Mouse (Mus musculus) myocyte (in vitro differentiated cells): ENCODE measurements around the gene D6Ertd527e.

Experiments used
- CEBPB ChIP-seq: IDR thresholded peaks from 2 replicates; pipeline ENCODE4 v1.6.1; 2011; ENCODE audit warnings: mild to moderate bottlenecking, moderate library complexity; ENCODE audit not compliant: poor library complexity, insufficient read depth, severe bottlenecking
- E2F4 ChIP-seq: IDR thresholded peaks from one replicate; pipeline ENCODE4 v1.6.1; 2011; ENCODE audit warnings: mild to moderate bottlenecking, control low read depth, moderate library complexity; ENCODE audit not compliant: insufficient read depth
- MAX ChIP-seq: IDR thresholded peaks from one replicate; pipeline ENCODE4 v1.6.1; 2011; ENCODE audit warnings: low read depth, mild to moderate bottlenecking, control low read depth
- MYOD1 ChIP-seq, 3 experiments: IDR thresholded peaks; one replicate each; pipeline ENCODE4 v1.6.1; 2011; ENCODE audit warnings: control low read depth in 2 of 3, low read depth in 2 of 3, mild to moderate bottlenecking in 2 of 3, moderate library complexity in 1 of 3; ENCODE audit not compliant: insufficient read length in 2 of 3, control insufficient read depth in 1 of 3
- MYOG ChIP-seq, 3 experiments: IDR thresholded peaks; one replicate each; pipeline ENCODE4 v1.6.1; 2011; ENCODE audit warnings: control low read depth in 2 of 3, low read depth in 2 of 3, mild to moderate bottlenecking in 2 of 3; ENCODE audit not compliant: insufficient read length in 2 of 3, control insufficient read depth in 1 of 3, insufficient read depth in 1 of 3
- POLR2A ChIP-seq: IDR thresholded peaks from one replicate; pipeline ENCODE4 v1.6.1; 2011; ENCODE audit warnings: low read depth, mild to moderate bottlenecking, control low read depth, moderate library complexity; ENCODE audit not compliant: insufficient read length
- POLR2AphosphoS2 ChIP-seq: IDR thresholded peaks from one replicate; pipeline ENCODE4 v1.6.1; 2011; ENCODE audit warnings: low read depth, control low read depth; ENCODE audit not compliant: insufficient read length
- REST ChIP-seq: IDR thresholded peaks from one replicate; pipeline ENCODE4 v1.6.1; 2011; ENCODE audit warnings: mild to moderate bottlenecking, control low read depth, moderate library complexity; ENCODE audit not compliant: insufficient read depth, insufficient read length
- TCF12 ChIP-seq: IDR thresholded peaks from one replicate; pipeline ENCODE4 v1.6.1; 2011; ENCODE audit warnings: mild to moderate bottlenecking, control low read depth; ENCODE audit not compliant: poor library complexity, insufficient read depth, severe bottlenecking
- TCF3 ChIP-seq: IDR thresholded peaks from one replicate; pipeline ENCODE4 v1.6.1; 2011; ENCODE audit warnings: low read depth, control low read depth; ENCODE audit not compliant: insufficient read length
- USF1 ChIP-seq: IDR thresholded peaks from one replicate; pipeline ENCODE4 v1.6.1; 2011; ENCODE audit warnings: low read depth, mild to moderate bottlenecking, control low read depth, moderate library complexity

DNA sequence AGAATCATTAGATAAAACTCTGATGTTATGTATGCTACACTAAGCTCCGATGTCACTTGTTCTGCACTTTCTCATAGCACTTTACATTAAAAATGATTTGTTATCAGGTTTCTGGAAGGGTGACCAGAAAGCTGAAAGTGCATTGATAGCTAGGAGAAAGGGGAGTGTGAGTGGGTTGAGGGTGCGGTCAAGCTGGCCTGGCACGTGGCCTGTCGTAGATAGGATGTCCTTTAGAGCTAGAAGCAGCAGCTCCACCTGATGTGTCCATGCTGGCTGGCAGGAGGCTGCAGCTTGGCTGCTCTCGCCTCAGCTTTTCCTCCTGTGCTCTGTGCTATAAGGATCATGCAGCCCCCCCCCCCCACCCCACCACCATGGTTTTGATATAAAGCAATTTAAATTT, 12.1 kb upstream of the D6Ertd527e start:
- no peak for TF ChIP-seq POLR2A
- TF ChIP-seq MYOD1 (IDR thresholded peaks at IDR 0.05; ENCODE audit: control insufficient read depth in 1 of 3, insufficient read length in 2 of 3, low read depth in 2 of 3) = no peak
- TF ChIP-seq TCF12 = no peak
- TF ChIP-seq USF1 = no peak
- no peak for TF ChIP-seq MYOG (IDR thresholded peaks at IDR 0.05; ENCODE audit: control insufficient read depth in 1 of 3, insufficient read depth in 1 of 3, insufficient read length in 2 of 3, low read depth in 2 of 3)
- no peak for TF ChIP-seq REST
- no peak for TF ChIP-seq POLR2AphosphoS2
- TF ChIP-seq MAX = no peak
- no peak for TF ChIP-seq TCF3
- TF ChIP-seq E2F4 = no peak
- TF ChIP-seq CEBPB = no peak
